Mouse (Mus musculus): ENCODE data around the gene Rabl3. TPM values are rescaled to one million over a fixed set of nuclear protein-coding genes. Genes with fewer than 3 reads are reported as not detected.

Gene Rabl3
- polyA plus RNA-seq, 1 experiment from 2014 or later: 42.3 TPM

DNA sequence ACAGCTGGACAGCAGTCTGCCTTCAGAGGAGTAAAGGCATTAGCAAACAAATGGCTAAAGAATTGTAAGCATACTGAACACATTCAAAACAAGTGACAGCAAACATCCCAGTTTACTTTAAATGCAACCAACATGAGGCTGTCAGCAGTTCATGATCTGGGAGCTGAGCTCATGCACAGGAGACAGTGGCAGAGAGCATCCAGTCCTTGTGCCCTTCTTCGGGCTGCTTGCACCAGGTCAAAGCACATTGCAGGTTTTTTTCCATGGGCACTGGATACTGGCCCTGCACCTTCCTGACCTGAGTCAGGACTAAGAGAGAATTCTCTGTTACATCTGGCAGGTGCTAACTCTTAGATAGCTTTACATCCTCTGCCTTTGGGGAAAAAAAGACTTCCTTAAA is 39.9 kb downstream of the Rabl3 start:
- DNase-seq (ENCODE audit: low spot score) (no peak), ATAC-seq (replicated peaks; ENCODE audit: low FRiP score) (no peak)
- Histone ChIP-seq H3K4me2 (ENCODE audit: low read depth, low read length, severe bottlenecking) (no peak overlapping the region), H3K4me3 (ENCODE audit: low read depth, low read length) (no peak overlapping the region), H3K9ac (ENCODE audit: low read length) (no peak overlapping the region), H3K36me3 (ENCODE audit: control insufficient read depth, insufficient read depth, low read length) (no peaks in the 10 kb centered on the region), H3K27me3 (ENCODE audit: control insufficient read depth, insufficient read depth, low read length) (no peaks in the 10 kb centered on the region), H3K27ac (ENCODE audit: low read depth, low read length) (no peak overlapping the region), H3K9me3 (ENCODE audit: control insufficient read depth, low read length) (no peaks in the 10 kb centered on the region), H3K4me1 (replicated peaks; ENCODE audit: control insufficient read depth, insufficient read depth, low read length) (peaks cover 6% of the 10 kb centered on the region; the same call in 1 of the 2 replicates)
- 80% methylated on average over 1 of the region's 1 CpGs for WGBS

DNA sequence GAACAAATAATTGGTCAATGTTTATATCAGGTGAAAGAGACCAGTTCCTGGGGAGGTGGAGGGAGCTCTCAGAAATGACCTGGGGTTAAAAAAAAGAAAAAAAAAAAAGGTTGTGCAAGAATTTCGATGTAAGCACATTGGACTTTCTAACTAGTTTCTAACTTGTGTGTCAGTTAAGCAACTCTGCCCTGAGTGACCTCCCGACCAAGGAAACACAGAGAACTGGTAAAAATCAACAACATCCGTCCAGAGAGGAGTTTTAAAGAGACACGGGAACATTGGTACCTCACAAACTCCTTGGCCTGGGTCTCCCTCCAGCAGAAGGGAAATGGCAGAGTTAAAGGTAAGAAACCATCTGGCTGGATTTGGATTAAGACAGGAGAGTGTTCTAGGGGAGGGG is 40.3 kb downstream of the Rabl3 start, which contains the start of gene Hgd:
TSS of gene Hgd (plus strand) at position 160 of the 400 bp plus-strand sequence.
- no peaks in the 10 kb centered on the region for H3K36me3 ChIP-seq (ENCODE audit: control insufficient read depth, insufficient read depth, low read length)
- 75% methylated on average over 4 of the region's 4 CpGs for WGBS
- no peaks in the 10 kb centered on the region for H3K27me3 ChIP-seq (ENCODE audit: control insufficient read depth, insufficient read depth, low read length)
- ATAC-seq (replicated peaks; ENCODE audit: low FRiP score) (no peak), DNase-seq (ENCODE audit: low spot score) (no peak)
- no peak within 1 kb of the TSS for H3K4me2 ChIP-seq (ENCODE audit: low read depth, low read length, severe bottlenecking)
- H3K4me1 ChIP-seq (replicated peaks; ENCODE audit: control insufficient read depth, insufficient read depth, low read length): peaks cover 6% of the 10 kb centered on the region; the same call in 1 of the 2 replicates
- no peak within 1 kb of the TSS for H3K27ac ChIP-seq (ENCODE audit: low read depth, low read length)
- no peaks in the 10 kb centered on the region for H3K9me3 ChIP-seq (ENCODE audit: control insufficient read depth, low read length)
- H3K9ac ChIP-seq (ENCODE audit: low read length): no peak within 1 kb of the TSS
- H3K4me3 ChIP-seq (ENCODE audit: low read depth, low read length): no peak within 1 kb of the TSS

GRCm38 (mm10) chr16:37580651-37581050 is 41.0 kb downstream of the Rabl3 start:
- ATAC-seq (replicated peaks; ENCODE audit: low FRiP score): no peak
- WGBS: 93% methylated on average over 4 of the region's 4 CpGs
- no peak for DNase-seq (ENCODE audit: low spot score)
- Histone ChIP-seq H3K4me3 (ENCODE audit: low read depth, low read length) (no peak overlapping the region), H3K27me3 (ENCODE audit: control insufficient read depth, insufficient read depth, low read length) (no peaks in the 10 kb centered on the region), H3K36me3 (ENCODE audit: control insufficient read depth, insufficient read depth, low read length) (no peaks in the 10 kb centered on the region), H3K27ac (ENCODE audit: low read depth, low read length) (no peak overlapping the region), H3K4me2 (ENCODE audit: low read depth, low read length, severe bottlenecking) (no peak overlapping the region), H3K9ac (ENCODE audit: low read length) (no peak overlapping the region), H3K4me1 (replicated peaks; ENCODE audit: control insufficient read depth, insufficient read depth, low read length) (peaks cover 6% of the 10 kb centered on the region; the same call in 1 of the 2 replicates), H3K9me3 (ENCODE audit: control insufficient read depth, low read length) (no peaks in the 10 kb centered on the region)

DNA sequence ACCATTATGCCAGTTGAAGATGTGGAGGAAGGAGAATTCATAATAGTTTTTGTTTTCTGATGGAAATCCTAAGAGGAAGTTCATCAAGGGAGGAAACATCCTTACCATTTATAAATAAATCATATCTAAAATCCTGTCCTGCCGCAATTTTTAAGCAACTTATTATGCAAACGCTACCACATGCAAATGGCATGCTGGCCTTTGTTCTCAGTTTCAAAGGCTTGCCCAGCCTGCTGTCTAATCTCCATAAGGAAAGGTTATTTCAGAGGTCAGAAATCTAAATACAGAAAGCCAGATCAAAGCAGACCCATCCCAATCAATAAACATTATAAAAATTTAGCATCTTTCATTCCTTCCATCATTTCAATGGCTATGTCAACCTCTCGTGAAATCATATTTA is 42.2 kb downstream of the Rabl3 start:
- H3K4me1 ChIP-seq (replicated peaks; ENCODE audit: control insufficient read depth, insufficient read depth, low read length): peaks cover 6% of the 10 kb centered on the region; the same call in 1 of the 2 replicates
- DNase-seq (ENCODE audit: low spot score): no peak
- ATAC-seq (replicated peaks; ENCODE audit: low FRiP score): no peak
- H3K27ac ChIP-seq (ENCODE audit: low read depth, low read length): no peak overlapping the region
- H3K9ac ChIP-seq (ENCODE audit: low read length): no peak overlapping the region
- H3K27me3 ChIP-seq (ENCODE audit: control insufficient read depth, insufficient read depth, low read length): no peaks in the 10 kb centered on the region
- no peak overlapping the region for H3K4me2 ChIP-seq (ENCODE audit: low read depth, low read length, severe bottlenecking)
- no peaks in the 10 kb centered on the region for H3K9me3 ChIP-seq (ENCODE audit: control insufficient read depth, low read length)
- no peaks in the 10 kb centered on the region for H3K36me3 ChIP-seq (ENCODE audit: control insufficient read depth, insufficient read depth, low read length)
- no peak overlapping the region for H3K4me3 ChIP-seq (ENCODE audit: low read depth, low read length)
- WGBS: 65% methylated on average over 3 of the region's 3 CpGs

DNA sequence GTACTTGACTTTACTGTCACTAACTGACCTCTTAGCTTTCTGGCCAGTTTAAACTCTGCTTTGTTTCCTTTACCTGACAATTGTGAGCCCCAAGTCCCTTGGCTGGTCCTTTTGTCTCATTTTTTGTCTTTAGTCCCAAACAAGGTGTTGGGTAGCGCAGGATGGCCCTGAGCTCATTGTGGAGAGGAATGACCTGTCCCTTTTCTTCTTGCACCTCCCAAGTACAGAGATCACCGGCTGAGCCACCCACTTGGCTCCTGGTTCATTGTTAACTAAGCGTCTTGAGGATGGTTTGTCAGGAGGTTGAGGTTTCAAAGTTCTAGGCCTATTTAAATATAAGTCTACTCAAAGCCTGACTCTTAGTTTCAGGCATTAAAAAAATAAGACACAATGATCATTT is 43.6 kb downstream of the Rabl3 start:
- ATAC-seq (replicated peaks; ENCODE audit: low FRiP score): no peak

GRCm38 (mm10) chr16:37583801-37584200 is 44.1 kb downstream of the Rabl3 start:
- DNase-seq (ENCODE audit: low spot score) (no peak), ATAC-seq (replicated peaks; ENCODE audit: low FRiP score) (no peak)
- H3K36me3 ChIP-seq (ENCODE audit: control insufficient read depth, insufficient read depth, low read length): no peaks in the 10 kb centered on the region
- no peaks in the 10 kb centered on the region for H3K9me3 ChIP-seq (ENCODE audit: control insufficient read depth, low read length)
- 33% methylated on average over 6 of the region's 6 CpGs for WGBS
- peak overlapping the region; percentile 95 for H3K27ac ChIP-seq (ENCODE audit: low read depth, low read length)
- peaks cover 6% of the 10 kb centered on the region; the same call in 1 of the 2 replicates for H3K4me1 ChIP-seq (replicated peaks; ENCODE audit: control insufficient read depth, insufficient read depth, low read length)
- H3K4me3 ChIP-seq (ENCODE audit: low read depth, low read length): peak overlapping the region; percentile 20; the same call in 1 of the 2 replicates
- peak overlapping the region; percentile 59 for H3K9ac ChIP-seq (ENCODE audit: low read length)
- H3K27me3 ChIP-seq (ENCODE audit: control insufficient read depth, insufficient read depth, low read length): no peaks in the 10 kb centered on the region
- peak overlapping the region; percentile 54 for H3K4me2 ChIP-seq (ENCODE audit: low read depth, low read length, severe bottlenecking)

More for the DNA sequence above, 43.6 kb downstream of the Rabl3 start:
- H3K36me3 ChIP-seq (ENCODE audit: control insufficient read depth, insufficient read depth, low read length): no peaks in the 10 kb centered on the region
- peak overlapping the region; percentile 95; the same call in 1 of the 2 replicates for H3K27ac ChIP-seq (ENCODE audit: low read depth, low read length)
- no peak overlapping the region for H3K4me3 ChIP-seq (ENCODE audit: low read depth, low read length)
- H3K9me3 ChIP-seq (ENCODE audit: control insufficient read depth, low read length): no peaks in the 10 kb centered on the region
- DNase-seq (ENCODE audit: low spot score): no peak
- peaks cover 6% of the 10 kb centered on the region; the same call in 1 of the 2 replicates for H3K4me1 ChIP-seq (replicated peaks; ENCODE audit: control insufficient read depth, insufficient read depth, low read length)
- H3K4me2 ChIP-seq (ENCODE audit: low read depth, low read length, severe bottlenecking): no peak overlapping the region
- H3K27me3 ChIP-seq (ENCODE audit: control insufficient read depth, insufficient read depth, low read length): no peaks in the 10 kb centered on the region
- 69% methylated on average over 3 of the region's 3 CpGs for WGBS
- H3K9ac ChIP-seq (ENCODE audit: low read length): no peak overlapping the region

DNA sequence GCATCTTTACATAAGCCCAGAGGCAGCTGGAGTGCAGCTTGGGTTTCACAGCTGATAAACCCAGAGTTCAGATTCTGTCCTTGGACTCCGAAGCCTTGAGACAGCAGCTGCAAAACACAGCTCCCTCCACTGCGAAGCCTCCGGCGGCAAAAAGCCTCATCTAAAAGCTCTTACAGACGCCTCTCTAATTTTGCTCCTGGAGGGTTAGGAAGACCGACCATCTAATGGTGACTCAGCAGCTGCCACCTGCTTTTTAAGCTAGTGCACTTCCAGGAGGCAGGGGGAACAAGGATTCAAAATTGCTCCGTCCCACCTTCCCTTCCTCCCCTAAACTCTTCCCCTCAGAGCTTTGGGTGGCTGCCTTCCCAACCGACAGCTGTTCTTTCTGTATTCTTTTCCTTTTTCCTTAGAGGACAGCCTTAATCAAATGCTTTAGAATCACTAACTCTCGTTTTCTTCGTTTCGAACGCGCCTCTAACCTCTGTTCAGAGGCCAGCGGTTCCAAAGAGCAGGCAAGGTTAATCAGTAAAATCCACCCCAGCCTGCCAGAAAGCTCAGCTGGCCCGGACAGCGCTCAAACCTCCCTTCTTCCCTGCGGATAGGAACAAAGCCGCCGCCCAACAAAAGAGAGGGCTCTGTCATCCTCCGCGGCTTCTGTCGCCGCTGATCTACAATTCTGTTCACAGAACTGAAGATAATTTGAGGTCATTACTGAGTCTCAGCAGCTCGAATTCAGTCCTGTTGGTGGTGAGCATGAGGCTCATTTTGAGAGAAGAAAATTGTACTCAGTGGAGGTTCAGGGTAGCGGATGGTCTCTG is 44.7 kb downstream of the Rabl3 start:
- Histone ChIP-seq H3K4me1 (replicated peaks; ENCODE audit: control insufficient read depth, insufficient read depth, low read length) (peaks cover 6% of the 10 kb centered on the region; the same call in 1 of the 2 replicates), H3K9me3 (ENCODE audit: control insufficient read depth, low read length) (no peaks in the 10 kb centered on the region), H3K9ac (ENCODE audit: low read length) (peak overlapping the region; percentile 59), H3K4me2 (ENCODE audit: low read depth, low read length, severe bottlenecking) (peak overlapping the region; percentile 54), H3K27me3 (ENCODE audit: control insufficient read depth, insufficient read depth, low read length) (no peaks in the 10 kb centered on the region), H3K27ac (ENCODE audit: low read depth, low read length) (peak overlapping the region; percentile 95), H3K4me3 (ENCODE audit: low read depth, low read length) (peak overlapping the region; percentile 20), H3K36me3 (ENCODE audit: control insufficient read depth, insufficient read depth, low read length) (no peaks in the 10 kb centered on the region)
- DNase-seq (ENCODE audit: low spot score): peak; percentile 83
- 1% methylated on average over 25 of the region's 25 CpGs for WGBS
- ATAC-seq (replicated peaks; ENCODE audit: low FRiP score): peak; percentile 90

- Histone ChIP-seq H3K27ac (ENCODE audit: low read depth, low read length) (peak overlapping the region; percentile 95; the same call in 1 of the 2 replicates), H3K9ac (ENCODE audit: low read length) (peak overlapping the region; percentile 59), H3K4me2 (ENCODE audit: low read depth, low read length, severe bottlenecking) (peak overlapping the region; percentile 54; the same call in 1 of the 2 replicates), H3K4me1 (replicated peaks; ENCODE audit: control insufficient read depth, insufficient read depth, low read length) (peaks cover 6% of the 10 kb centered on the region; the same call in 1 of the 2 replicates), H3K36me3 (ENCODE audit: control insufficient read depth, insufficient read depth, low read length) (no peaks in the 10 kb centered on the region), H3K4me3 (ENCODE audit: low read depth, low read length) (no peak overlapping the region), H3K9me3 (ENCODE audit: control insufficient read depth, low read length) (no peaks in the 10 kb centered on the region), H3K27me3 (ENCODE audit: control insufficient read depth, insufficient read depth, low read length) (no peaks in the 10 kb centered on the region)
- WGBS: 48% methylated on average over 8 of the region's 8 CpGs
- DNase-seq (ENCODE audit: low spot score) (no peak), ATAC-seq (replicated peaks; ENCODE audit: low FRiP score) (peak; percentile 32)
Measured at GRCm38 (mm10) chr16:37585129-37585563, 45.5 kb downstream of the Rabl3 start.

All from forebrain, embryonic 11.5 days (tissue).